Mouse (Mus musculus) testis, adult 2 months (tissue): ENCODE measurements around the gene Magi1.

Experiments
- CTCF ChIP-seq: fragments of 200-500 bp; IDR thresholded peaks from 2 replicates; pipeline ENCODE4 v1.5.1; 2012; ENCODE audit warnings: low read depth, mild to moderate bottlenecking, inconsistent platforms, low read length, moderate library complexity; ENCODE audit not compliant: control insufficient read depth, insufficient read depth, insufficient replicate concordance
- POLR2A ChIP-seq: fragments of 200-500 bp; IDR thresholded peaks from 2 replicates; pipeline ENCODE4 v1.6.1; 2012; ENCODE audit warnings: low read depth, mild to moderate bottlenecking, inconsistent platforms, low read length, moderate library complexity; ENCODE audit not compliant: control insufficient read depth

DNA sequence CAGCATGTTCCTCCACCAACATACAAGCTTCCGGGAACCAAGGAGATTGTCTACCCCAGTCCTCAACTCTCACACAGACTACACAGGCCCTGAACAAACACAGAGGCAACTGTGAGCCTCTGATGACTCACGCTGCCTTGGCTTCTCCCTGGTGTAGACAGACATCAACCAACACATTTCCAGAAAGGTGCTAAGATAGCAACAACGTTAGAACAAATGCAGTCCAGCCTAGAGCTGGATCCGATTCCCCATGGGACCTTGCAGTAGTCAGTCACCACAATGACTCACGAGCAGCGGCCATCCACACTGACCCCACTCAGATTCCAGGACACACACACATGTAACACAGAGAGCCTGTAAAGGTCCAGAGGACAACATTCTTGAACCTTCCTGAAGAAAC is 42.5 kb downstream of the Magi1 start:
- TF ChIP-seq CTCF (no peak), POLR2A (no peak)
